Mouse (Mus musculus) small intestine, adult 2 months (tissue): ENCODE measurements around the gene Cmtm3. TPM values are rescaled to one million over a fixed set of nuclear protein-coding genes. Genes with fewer than 3 reads are reported as not detected.
A peak's percentile ranks its signal among the peaks of the same experiment; 100 is the strongest.

Experiments
- H3K27ac ChIP-seq: fragments of 200-500 bp; 2 replicates; pipeline ENCODE4 v1.5.1; 2012; ENCODE audit warnings: low read depth, low read length, control low read depth, inconsistent platforms; ENCODE audit not compliant: insufficient read depth
- H3K27me3 ChIP-seq: fragments of 200-500 bp; 2 replicates; pipeline ENCODE4 v1.6.1; 2012; ENCODE audit warnings: mild to moderate bottlenecking, moderate library complexity, low read length, inconsistent platforms; ENCODE audit not compliant: control insufficient read depth, insufficient read depth
- H3K36me3 ChIP-seq: fragments of 200-500 bp; 2 replicates; pipeline ENCODE4 v1.6.1; 2012; ENCODE audit warnings: mild to moderate bottlenecking, low read length, control low read depth, inconsistent platforms; ENCODE audit not compliant: control insufficient read depth, insufficient read depth
- H3K4me1 ChIP-seq: fragments of 200-500 bp; 2 replicates; pipeline ENCODE4 v1.6.1; 2012; ENCODE audit warnings: low read length, inconsistent platforms, mixed read lengths; ENCODE audit not compliant: control insufficient read depth, insufficient read depth, insufficient read length
- H3K4me3 ChIP-seq: fragments of 200-500 bp; 2 replicates; pipeline ENCODE4 v1.5.1; 2012; ENCODE audit warnings: low read depth, mild to moderate bottlenecking, control low read depth, inconsistent platforms, low read length, moderate library complexity
- CTCF ChIP-seq: fragments of 200-500 bp; IDR thresholded peaks from 2 replicates; pipeline ENCODE4 v1.5.1; 2012; ENCODE audit warnings: low read depth, mild to moderate bottlenecking, control low read depth, inconsistent platforms, low read length, moderate library complexity, mixed read lengths; ENCODE audit not compliant: insufficient replicate concordance, insufficient read length; ENCODE audit errors: extremely low read depth
- POLR2A ChIP-seq: fragments of 200-500 bp; IDR thresholded peaks from 2 replicates; pipeline ENCODE4 v1.6.1; 2012; ENCODE audit warnings: low read depth, mild to moderate bottlenecking, control low read depth, inconsistent platforms, low read length, moderate library complexity
- WGBS: fragments of 180-500 bp; shearing (Covaris S2); methylation state at CpG from one replicate; pipeline ENCODE4 v1.1.7; 2018; 5-methylcytosine and 5-hydroxymethylcytosine counted together
- polyA plus RNA-seq: library from polyadenylated mRNA; depleted of rRNA; stranded (reverse); fragments of >200 nt; gene quantifications from 2 replicates; pipeline ENCODE4 v1.2.3, GENCODE M21; 2012

Gene Cmtm3
- polyA plus RNA-seq, 1 experiment, result 21.3 TPM

DNA sequence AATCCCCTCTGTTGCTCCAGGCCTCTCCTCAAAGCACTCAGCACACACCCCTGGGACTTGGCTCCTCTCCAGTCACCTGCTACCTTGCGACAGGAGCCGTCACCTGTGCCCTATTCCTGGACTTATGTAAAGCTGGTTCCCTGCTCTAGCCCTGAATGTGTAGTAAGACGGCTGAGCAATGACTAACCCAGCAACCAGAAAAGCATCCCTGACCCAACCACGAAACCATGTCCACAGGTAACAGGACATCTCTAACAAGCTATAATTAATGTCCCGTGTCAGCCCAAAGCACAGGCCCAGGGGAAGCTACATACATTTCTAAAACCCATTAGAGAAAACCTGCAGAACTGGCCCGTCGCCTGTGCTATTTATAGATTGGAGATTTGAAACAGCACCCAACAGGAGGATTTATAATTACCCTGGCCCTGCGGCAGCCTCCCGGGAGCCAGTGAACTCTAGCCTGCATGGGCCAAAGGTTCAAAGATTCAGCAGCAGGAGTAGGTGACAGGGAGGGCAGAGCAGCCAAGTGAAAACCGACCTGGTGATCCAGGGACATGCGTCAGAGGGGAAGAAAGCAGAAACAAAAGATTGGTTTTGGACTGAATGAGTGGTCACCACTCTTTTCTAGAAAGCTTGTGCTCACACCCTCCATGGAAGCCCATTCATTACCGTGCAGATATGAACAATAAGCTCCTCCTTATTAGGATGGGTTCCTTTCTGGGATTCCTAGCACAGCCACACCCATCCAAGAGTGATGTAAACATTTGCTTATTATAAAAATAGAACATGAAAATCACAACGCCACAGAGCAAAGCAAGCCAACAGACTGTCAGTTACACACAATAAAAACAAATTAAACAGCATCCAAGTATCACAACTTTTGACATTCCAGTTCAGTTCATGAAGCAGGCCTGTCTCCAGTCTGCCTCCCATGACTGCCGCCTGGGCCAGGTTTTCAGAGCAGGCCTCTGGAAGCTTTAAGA, 35.9 kb downstream of the Cmtm3 start:
- 19% methylated on average over 14 of the region's 14 CpGs for WGBS
- H3K4me3 ChIP-seq, result no peak overlapping the region

DNA sequence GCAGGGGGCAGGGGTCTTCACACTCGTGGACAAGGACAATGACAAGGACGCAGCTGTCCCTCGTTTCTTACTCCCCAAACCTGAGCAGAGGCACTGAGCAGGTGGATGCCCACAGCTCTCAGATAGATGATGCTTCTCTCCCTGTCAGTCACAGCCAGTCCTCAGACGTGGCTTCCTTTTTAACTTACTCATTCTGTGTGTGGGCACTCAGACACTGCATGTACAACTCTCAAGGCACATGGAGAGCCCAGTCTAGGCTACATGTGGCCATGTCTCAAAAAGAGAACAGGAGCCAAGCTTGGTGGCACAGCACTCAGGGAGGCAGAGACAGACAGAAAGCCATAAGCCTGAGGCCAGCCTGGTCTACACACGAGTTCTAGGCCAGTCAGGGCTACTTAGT, 36.7 kb downstream of the Cmtm3 start:
- TF ChIP-seq POLR2A (no peak), CTCF (no peak)
- no peak overlapping the region for H3K4me3 ChIP-seq
- peaks cover 19% of the 10 kb centered on the region for H3K4me1 ChIP-seq
- 48% methylated on average over 5 of the region's 5 CpGs for WGBS
- no peaks in the 10 kb centered on the region for H3K36me3 ChIP-seq
- peak overlapping the region; percentile 91; the same call in 1 of the 2 replicates for H3K27ac ChIP-seq
- H3K27me3 ChIP-seq, result no peaks in the 10 kb centered on the region

More for the DNA sequence above, 35.9 kb downstream of the Cmtm3 start:
- Histone ChIP-seq H3K36me3 (no peaks in the 10 kb centered on the region), H3K4me1 (peaks cover 19% of the 10 kb centered on the region), H3K27ac (peak overlapping the region; percentile 91), H3K27me3 (no peaks in the 10 kb centered on the region)
- TF ChIP-seq CTCF (no peak), POLR2A (no peak)

DNA sequence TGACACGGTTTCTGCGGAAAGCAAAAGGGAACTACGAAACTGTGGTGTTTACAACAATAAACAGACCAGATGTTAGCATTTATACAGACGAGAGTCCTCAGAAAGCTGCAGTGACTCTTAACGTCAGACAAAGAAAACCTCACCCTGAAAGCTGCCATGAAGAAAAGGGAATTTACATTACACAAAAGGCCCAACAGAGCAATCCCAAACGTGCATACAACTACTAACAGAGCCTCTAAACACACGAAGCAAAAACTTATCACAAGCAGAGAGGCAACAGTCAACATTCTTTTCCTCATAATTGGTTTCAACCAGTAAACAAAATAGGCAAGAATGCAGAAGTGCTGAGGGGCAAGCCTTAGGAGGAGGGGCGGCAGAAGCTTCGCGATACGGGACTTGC, 37.5 kb downstream of the Cmtm3 start:
- Histone ChIP-seq H3K36me3 (no peaks in the 10 kb centered on the region), H3K27ac (no peak overlapping the region), H3K4me1 (peaks cover 20% of the 10 kb centered on the region), H3K27me3 (no peaks in the 10 kb centered on the region), H3K4me3 (no peak overlapping the region)
- WGBS, result 65% methylated on average over 11 of the region's 11 CpGs
- TF ChIP-seq POLR2A (no peak), CTCF (no peak)

DNA sequence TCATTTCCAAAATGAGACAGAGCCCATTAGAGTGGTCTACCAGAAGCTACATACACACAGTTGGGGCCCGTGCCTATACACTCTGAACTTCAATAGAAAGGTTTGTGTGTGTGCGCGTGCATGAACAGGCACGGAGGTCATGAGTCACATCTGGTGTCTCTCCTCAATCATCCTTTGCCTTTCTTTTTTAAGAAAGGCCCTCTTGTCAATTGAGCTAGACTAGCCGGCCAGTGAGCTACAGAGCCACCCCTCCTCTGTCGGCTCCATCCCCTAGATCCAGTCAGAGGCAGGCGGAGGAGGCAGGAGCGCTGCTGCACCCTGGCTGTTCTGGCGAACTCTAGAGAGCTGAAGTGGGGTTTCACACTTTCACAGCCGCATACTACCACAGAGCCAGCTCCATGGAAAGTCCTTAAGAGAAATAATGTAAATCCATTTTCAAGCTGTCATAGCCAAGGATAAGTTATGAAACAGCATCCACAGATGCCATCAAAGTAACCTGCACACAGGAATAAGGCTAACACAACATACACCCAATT, 40.2 kb downstream of the Cmtm3 start:
- 88% methylated on average over 10 of the region's 10 CpGs for WGBS
- Histone ChIP-seq H3K27ac (no peak overlapping the region), H3K36me3 (no peaks in the 10 kb centered on the region), H3K4me3 (no peak overlapping the region), H3K4me1 (peaks cover 28% of the 10 kb centered on the region), H3K27me3 (no peaks in the 10 kb centered on the region)
- TF ChIP-seq CTCF (no peak), POLR2A (no peak)

DNA sequence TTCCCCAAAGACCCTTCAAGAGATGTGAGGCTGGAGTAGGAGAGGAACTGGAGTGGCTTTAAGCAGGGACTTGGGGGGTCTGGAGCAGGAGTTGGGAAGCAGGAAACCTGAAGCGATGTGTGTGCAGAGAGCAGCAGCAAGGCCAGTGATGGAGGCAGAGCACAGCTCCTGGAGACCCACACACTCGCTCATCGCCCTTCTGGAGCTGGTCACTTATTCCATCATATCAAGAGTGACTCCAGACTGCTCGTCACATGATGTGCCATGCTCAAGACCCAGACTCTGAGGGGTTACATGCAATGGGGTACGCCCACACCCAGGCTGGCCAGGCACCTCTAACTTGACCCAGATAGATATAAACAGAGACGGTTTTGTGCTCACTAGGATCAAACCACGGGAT, 41.1 kb downstream of the Cmtm3 start:
- Histone ChIP-seq H3K4me3 (no peak overlapping the region), H3K27me3 (no peaks in the 10 kb centered on the region), H3K27ac (no peak overlapping the region), H3K36me3 (no peaks in the 10 kb centered on the region), H3K4me1 (peaks cover 25% of the 10 kb centered on the region)
- WGBS, result 87% methylated on average over 7 of the region's 7 CpGs
- TF ChIP-seq POLR2A (no peak), CTCF (no peak)

DNA sequence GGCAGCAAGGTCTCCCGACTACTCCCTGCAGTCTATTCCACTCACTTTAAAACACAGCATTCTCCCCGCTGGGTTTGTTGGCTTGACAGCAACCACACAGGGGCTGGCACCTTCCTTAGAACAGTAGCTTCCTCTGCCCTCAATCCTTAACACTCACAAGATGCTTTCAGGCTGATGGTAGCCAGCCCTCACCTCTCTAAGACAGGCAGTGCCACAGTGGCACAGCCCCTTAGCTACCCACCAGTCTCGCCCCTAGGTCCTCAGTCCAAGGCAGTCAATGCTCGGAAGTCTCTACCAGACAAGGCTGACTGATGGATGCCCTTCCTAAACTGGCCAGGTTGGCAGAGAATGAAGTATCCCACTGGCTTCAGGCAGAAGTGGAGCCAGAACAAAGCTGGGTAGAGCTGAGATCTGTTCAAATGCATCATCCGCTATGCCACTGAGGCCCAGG, 41.8 kb downstream of the Cmtm3 start:
- no peaks in the 10 kb centered on the region for H3K27me3 ChIP-seq
- no peak overlapping the region for H3K4me3 ChIP-seq
- peaks cover 20% of the 10 kb centered on the region for H3K4me1 ChIP-seq
- WGBS, result 83% methylated on average over 5 of the region's 5 CpGs
- H3K27ac ChIP-seq, result no peak overlapping the region
- TF ChIP-seq CTCF (no peak), POLR2A (no peak)
- no peaks in the 10 kb centered on the region for H3K36me3 ChIP-seq

DNA sequence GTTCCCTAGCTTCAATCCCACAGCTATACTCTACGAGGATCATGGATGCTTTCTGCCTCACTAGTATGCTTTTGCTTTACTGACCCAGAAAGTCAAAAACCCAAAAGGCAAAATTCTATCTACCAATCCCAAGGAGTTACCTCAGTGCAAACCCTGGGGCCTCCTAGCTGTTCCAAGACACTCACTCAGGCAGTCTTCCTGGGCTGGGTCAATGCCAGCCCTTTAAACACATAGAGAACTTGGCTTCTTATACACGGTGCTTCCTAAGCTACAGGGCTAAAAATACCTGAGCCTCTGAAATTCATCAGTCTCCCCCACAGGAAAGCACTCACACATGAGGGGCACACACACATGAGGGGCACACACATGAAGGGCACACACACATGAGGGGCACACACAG, 44.1 kb downstream of the Cmtm3 start:
- 38% methylated on average over 2 of the region's 2 CpGs for WGBS
- no peak for TF ChIP-seq POLR2A
- peaks cover 25% of the 10 kb centered on the region for H3K4me1 ChIP-seq
- peak overlapping the region; percentile 25; the same call in 1 of the 2 replicates for H3K27ac ChIP-seq
- no peak overlapping the region for H3K4me3 ChIP-seq
- H3K27me3 ChIP-seq, result no peaks in the 10 kb centered on the region
- H3K36me3 ChIP-seq, result no peaks in the 10 kb centered on the region
